Mouse (Mus musculus) E14TG2a.4 (cell line): ENCODE data around the gene Sfn.

Experiments
- CTCF ChIP-seq: conservative IDR thresholded peaks from 2 replicates; pipeline ENCODE4 v1.5.1; 2014; ENCODE audit warnings: low read length
- NANOG ChIP-seq: IDR thresholded peaks from 2 replicates; pipeline ENCODE4 v1.6.1; 2014; ENCODE audit warnings: borderline replicate concordance, low read length, mixed read lengths
- POU5F1 ChIP-seq: IDR thresholded peaks from 2 replicates; pipeline ENCODE4 v1.6.1; 2014; ENCODE audit warnings: low read length, borderline replicate concordance

DNA sequence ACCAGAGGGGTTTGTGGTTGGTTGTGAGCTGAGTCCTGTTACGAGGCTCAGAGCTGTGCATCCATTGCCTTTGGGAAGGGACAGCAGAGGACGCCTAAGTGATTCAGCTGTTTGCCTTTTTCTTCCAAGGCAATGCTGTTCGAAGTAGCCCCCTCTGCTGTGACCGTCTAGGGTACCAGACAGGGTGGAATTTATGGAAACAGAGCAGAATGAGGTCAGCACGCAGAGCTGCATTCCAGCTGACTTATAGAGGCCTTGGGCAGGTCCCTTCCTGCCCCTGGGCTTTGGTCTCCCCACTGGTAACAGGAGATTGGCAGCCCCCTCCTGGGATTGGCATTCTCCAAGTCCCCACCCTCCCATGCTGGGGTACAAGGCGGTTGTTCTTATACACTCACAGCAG, 2.9 kb upstream of the Sfn start:
- TF ChIP-seq CTCF (no peak), POU5F1 (no peak), NANOG (no peak)
